ENCODE assay signal across 9 mouse cellular contexts in the genomic region with DNA sequence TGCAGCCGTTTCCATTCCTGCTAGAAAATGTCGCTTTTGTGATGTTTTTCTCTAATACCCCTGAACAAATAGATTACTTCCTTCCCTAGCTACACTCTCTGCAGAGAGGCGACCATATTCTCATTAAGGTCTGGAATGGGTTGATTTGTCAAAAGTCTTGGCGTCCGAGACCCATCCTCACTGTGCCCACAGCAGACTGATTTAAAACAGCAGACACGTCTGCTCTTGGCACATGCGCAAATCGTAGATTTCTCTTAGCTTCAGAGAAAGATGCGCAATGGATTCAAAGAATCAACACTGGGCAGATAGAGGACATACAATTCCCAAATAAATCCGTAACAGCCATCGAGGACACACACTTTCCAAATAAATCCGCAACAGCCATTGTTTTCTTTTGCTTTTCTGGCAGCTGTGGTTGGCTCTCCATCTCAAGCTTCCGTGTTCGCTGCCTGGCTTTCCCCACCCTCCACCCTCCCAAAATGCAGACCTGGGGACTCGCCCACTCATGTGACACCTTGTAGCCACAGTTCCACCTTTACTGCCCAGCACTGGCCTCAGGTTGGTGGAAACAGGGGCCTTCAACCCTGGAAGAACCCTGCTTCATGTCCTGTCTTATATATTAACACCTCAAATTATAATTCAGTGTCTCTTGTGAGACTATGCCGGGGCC. TPM values are rescaled to one million over a fixed set of nuclear protein-coding genes. Genes with fewer than 3 reads are reported as not detected.
DNase-seq lines count a peak whose midpoint lies in the region; ATAC-seq and TF ChIP-seq lines count a peak whose summit lies in the region.
"Had no signal": no experiment of that assay in that cellular context is flagged by ENCODE, and none has a peak within 500 bp of the region (broad histone marks: within the 10 kb centered on the region; RNA-seq: fewer than 3 reads in every experiment).

No protein-coding gene starts in this region.

- no peaks in the 10 kb centered on the region for H3K9me3 ChIP-seq in hindbrain, embryonic 10.5 days
- no peaks in the 10 kb centered on the region for H3K9me3 ChIP-seq in hindbrain, embryonic 11.5 days (ENCODE audit: control insufficient read depth, low read length)
- H3K9me3 ChIP-seq in ES-Bruce4 (replicated peaks; ENCODE audit: control insufficient read depth, insufficient read depth, low read length, poor library complexity, severe bottlenecking): no peaks in the 10 kb centered on the region
- no peaks in the 10 kb centered on the region for H3K9me3 ChIP-seq in embryonic facial prominence, embryonic 14.5 days (ENCODE audit: control insufficient read depth, low read length)
- H3K9me3 ChIP-seq in limb, embryonic 14.5 days (ENCODE audit: control insufficient read depth, low read length): no peaks in the 10 kb centered on the region

- H3K27me3 ChIP-seq in hindbrain, embryonic 10.5 days (ENCODE audit: insufficient read depth, poor library complexity, severe bottlenecking): no peaks in the 10 kb centered on the region
- H3K27me3 ChIP-seq in hindbrain, embryonic 11.5 days (ENCODE audit: control insufficient read depth, insufficient read depth, low read length): no peaks in the 10 kb centered on the region
- no peaks in the 10 kb centered on the region for H3K27me3 ChIP-seq in ES-Bruce4 (ENCODE audit: control insufficient read depth, insufficient read depth, low read length, poor library complexity, severe bottlenecking)
- no peaks in the 10 kb centered on the region for H3K27me3 ChIP-seq in embryonic facial prominence, embryonic 14.5 days (replicated peaks; ENCODE audit: control insufficient read depth, insufficient read depth, low read length)
- H3K27me3 ChIP-seq in limb, embryonic 14.5 days (ENCODE audit: control insufficient read depth, insufficient read depth, low read length): no peaks in the 10 kb centered on the region

- no peak for DNase-seq in hindbrain, embryonic 10.5 days (ENCODE audit: low spot score)
- no peak for DNase-seq in hindbrain, embryonic 11.5 days (ENCODE audit: low spot score)
- no peak for DNase-seq in embryonic facial prominence, embryonic 14.5 days (ENCODE audit: low spot score)
- DNase-seq in limb, embryonic 14.5 days (ENCODE audit: low spot score): no peak
- DNase-seq in urinary bladder, postnatal 36 days (ENCODE audit: low spot score in 2 of 2): no peak
- no peak for DNase-seq in kidney, postnatal 14 days
- DNase-seq in kidney, postnatal 10 days: no peak
- DNase-seq: lung, adult 2 months had no signal

- no peak overlapping the region for H3K4me2 ChIP-seq in hindbrain, embryonic 11.5 days (replicated peaks; ENCODE audit: low read depth, low read length)
- H3K4me2 ChIP-seq in embryonic facial prominence, embryonic 14.5 days (ENCODE audit: low read depth, low read length): peak overlapping the region; percentile 53
- H3K4me2 ChIP-seq in limb, embryonic 14.5 days (replicated peaks; ENCODE audit: low read depth, low read length, severe bottlenecking): peak overlapping the region; percentile 48; the same call in 1 of the 2 replicates

- peaks cover 22% of the 10 kb centered on the region for H3K4me1 ChIP-seq in hindbrain, embryonic 10.5 days (replicated peaks)
- H3K4me1 ChIP-seq in hindbrain, embryonic 11.5 days (replicated peaks; ENCODE audit: control insufficient read depth, insufficient read depth, low read length): no peaks in the 10 kb centered on the region; the same call in 1 of the 2 replicates
- peaks cover 11% of the 10 kb centered on the region for H3K4me1 ChIP-seq in ES-Bruce4 (ENCODE audit: control insufficient read depth, insufficient read depth, low read length)
- peaks cover 31% of the 10 kb centered on the region for H3K4me1 ChIP-seq in embryonic facial prominence, embryonic 14.5 days (ENCODE audit: control insufficient read depth, insufficient read depth, low read length)
- peaks cover 22% of the 10 kb centered on the region for H3K4me1 ChIP-seq in limb, embryonic 14.5 days (ENCODE audit: control insufficient read depth, insufficient read depth, low read length)

- H3K27ac ChIP-seq in hindbrain, embryonic 10.5 days: peak overlapping the region; percentile 69; the same call in 1 of the 2 replicates
- H3K27ac ChIP-seq in hindbrain, embryonic 11.5 days (ENCODE audit: low read depth, low read length): no peak overlapping the region
- peak overlapping the region; percentile 78 for H3K27ac ChIP-seq in ES-Bruce4 (ENCODE audit: insufficient read depth, low read length)
- H3K27ac ChIP-seq in embryonic facial prominence, embryonic 14.5 days (replicated peaks; ENCODE audit: low read depth, low read length): peak overlapping the region; percentile 85
- H3K27ac ChIP-seq in limb, embryonic 14.5 days (replicated peaks; ENCODE audit: low read depth, low read length): peak overlapping the region; percentile 78

- TF ChIP-seq EP300 in ES-Bruce4 (IDR thresholded peaks at IDR 0.05; ENCODE audit: insufficient read depth, low read depth, low read length): no peak

- TF ChIP-seq POLR2A in ES-Bruce4 (IDR thresholded peaks at IDR 0.05; ENCODE audit: insufficient read depth, low read length): no peak
- TF ChIP-seq POLR2A in limb, embryonic 14.5 days (IDR thresholded peaks at IDR 0.05; ENCODE audit: borderline replicate concordance, extremely low read depth, insufficient read depth, insufficient read length): no peak

- no peak overlapping the region for H3K9ac ChIP-seq in hindbrain, embryonic 11.5 days (ENCODE audit: low read depth, low read length)
- H3K9ac ChIP-seq in ES-Bruce4 (ENCODE audit: low read depth, poor library complexity, severe bottlenecking): peak overlapping the region; percentile 80
- 0 out of 2 replicates have a peak overlapping the region, but pooled peaks have one; percentile 49 for H3K9ac ChIP-seq in embryonic facial prominence, embryonic 14.5 days (ENCODE audit: low read depth, low read length)
- H3K9ac ChIP-seq in limb, embryonic 14.5 days (ENCODE audit: low read depth, low read length, severe bottlenecking): no peak overlapping the region

- ATAC-seq in hindbrain, embryonic 11.5 days (ENCODE audit: low FRiP score): no peak
- ATAC-seq in embryonic facial prominence, embryonic 14.5 days (ENCODE audit: low read depth): no peak
- no peak; the same call in 1 of the 2 replicates for ATAC-seq in limb, embryonic 14.5 days (ENCODE audit: low FRiP score, low read depth)

- WGBS in hindbrain, embryonic 10.5 days: 80% methylated on average over 16 of the region's 16 CpGs
- WGBS in hindbrain, embryonic 11.5 days: 78% methylated on average over 16 of the region's 16 CpGs
- 57% methylated on average over 16 of the region's 16 CpGs for WGBS in embryonic facial prominence, embryonic 14.5 days
- 63% methylated on average over 16 of the region's 16 CpGs for WGBS in limb, embryonic 14.5 days

- no peak for TF ChIP-seq CTCF in ES-Bruce4 (IDR thresholded peaks at IDR 0.05; ENCODE audit: low read depth, low read length)

- H3K36me3 ChIP-seq in hindbrain, embryonic 10.5 days: no peaks in the 10 kb centered on the region
- H3K36me3 ChIP-seq in hindbrain, embryonic 11.5 days (ENCODE audit: control insufficient read depth, insufficient read depth, low read length): no peaks in the 10 kb centered on the region
- H3K36me3 ChIP-seq in ES-Bruce4 (ENCODE audit: control insufficient read depth, insufficient read depth, low read length, poor library complexity, severe bottlenecking): no peaks in the 10 kb centered on the region
- no peaks in the 10 kb centered on the region for H3K36me3 ChIP-seq in embryonic facial prominence, embryonic 14.5 days (ENCODE audit: control insufficient read depth, insufficient read depth, low read length)
- no peaks in the 10 kb centered on the region for H3K36me3 ChIP-seq in limb, embryonic 14.5 days (ENCODE audit: control insufficient read depth, insufficient read depth, low read length)

- H3K4me3 ChIP-seq in hindbrain, embryonic 10.5 days: no peak overlapping the region
- H3K4me3 ChIP-seq in hindbrain, embryonic 11.5 days (ENCODE audit: low read depth, low read length): no peak overlapping the region
- no peak overlapping the region for H3K4me3 ChIP-seq in ES-Bruce4 (ENCODE audit: low read depth, low read length)
- peak overlapping the region; percentile 20 for H3K4me3 ChIP-seq in embryonic facial prominence, embryonic 14.5 days (ENCODE audit: low read depth, low read length)
- H3K4me3 ChIP-seq in limb, embryonic 14.5 days (replicated peaks; ENCODE audit: low read length): no peak overlapping the region

RNA-seq across cellular contexts. Expression of a gene that starts 42.2 kb away (rescaled TPM):
- 15.0 and 18.1 TPM in 2 replicates for polyA plus RNA-seq in hindbrain, embryonic 10.5 days (2016; fragmentation: Nextera tagmentation; extraction: Ambion mirVana)
- 24.6 and 25.6 TPM in 2 replicates for polyA plus RNA-seq in hindbrain, embryonic 11.5 days (2014; fragmentation: Nextera tagmentation; extraction: Ambion mirVana)
- 349 and 386 TPM in 2 replicates for polyA plus RNA-seq in ES-Bruce4 (2011; ENCODE audit: insufficient read depth, insufficient read length, low read depth, missing spikeins)
- 31.5 and 33.8 TPM in 2 replicates for polyA plus RNA-seq in embryonic facial prominence, embryonic 14.5 days (2014; fragmentation: Nextera tagmentation; extraction: Ambion mirVana)
- 33.4 and 45.0 TPM in 2 replicates for polyA plus RNA-seq in limb, embryonic 14.5 days (2012; rRNA removed)
- polyA plus RNA-seq in limb, embryonic 14.5 days (2014; fragmentation: Nextera tagmentation; extraction: Ambion mirVana): 39.9 and 47.7 TPM in 2 replicates

Comparison
In these comparisons a context has a peak if more than half of its experiments do, and no peak if none do; other contexts are left out.
1. H3K9ac ChIP-seq: peak in ES-Bruce4 (single experiment) and embryonic facial prominence, embryonic 14.5 days (single experiment); none in hindbrain, embryonic 11.5 days (single experiment) and limb, embryonic 14.5 days (single experiment).